Mouse (Mus musculus) ES-E14 (cell line): ENCODE measurements at regions not wholly inside any gene's neighbourhood (a gene's known extent, or its start where the extent isn't known, plus 50 kb on each side); places are given as distances from the start of the nearest gene placed in this dataset.

Experiments
- ZC3H11A ChIP-seq: IDR thresholded peaks from 2 replicates; pipeline ENCODE4 v1.6.1; 2012; ENCODE audit warnings: low read depth, mild to moderate bottlenecking, inconsistent platforms, low read length, borderline replicate concordance
- ZNF384 ChIP-seq: IDR thresholded peaks from 2 replicates; pipeline ENCODE4 v1.6.1; 2012; ENCODE audit warnings: low read depth, low read length, inconsistent platforms

GRCm38 (mm10) chr14:33735653-33736052 is 146.6 kb downstream of the Ptpn20 start:
- TF ChIP-seq ZNF384 (no peak), ZC3H11A (no peak)
